Mouse (Mus musculus) hindbrain, embryonic 16.5 days (tissue): Measurements from ENCODE around the gene Slc25a35. TPM values are rescaled to one million over a fixed set of nuclear protein-coding genes. Genes with fewer than 3 reads are reported as not detected.
"Not testable (repeated sequence)": the region's sequence is repeated elsewhere in the genome, so short reads cannot be mapped to it uniquely, and the experiment has no call there.

Source experiments
- ATAC-seq: fragments of 200-750 bp; cut with Nextera tagmentation; 2 replicates; pipeline ENCODE4 v1.8.0; 2017; ENCODE audit warnings: moderate TSS enrichment, moderate library complexity
- H3K27ac ChIP-seq: fragments of 300-500 bp; sonication (generic); 2 replicates; pipeline ENCODE4 v1.5.1; 2014; ENCODE audit warnings: low read depth, mild to moderate bottlenecking, control low read depth, low read length, moderate library complexity
- H3K27me3 ChIP-seq: fragments of 300-500 bp; sonication (generic); replicated peaks from 2 replicates; pipeline ENCODE4 v1.6.1; 2014; ENCODE audit warnings: low read length; ENCODE audit not compliant: control insufficient read depth, insufficient read depth
- H3K36me3 ChIP-seq: fragments of 300-500 bp; sonication (generic); 2 replicates; pipeline ENCODE4 v1.6.1; 2014; ENCODE audit warnings: mild to moderate bottlenecking, low read length, moderate library complexity, mixed read lengths; ENCODE audit not compliant: control insufficient read depth, insufficient read depth
- H3K4me1 ChIP-seq: fragments of 300-500 bp; sonication (generic); 2 replicates; pipeline ENCODE4 v1.6.1; 2014; ENCODE audit warnings: low read depth, low read length; ENCODE audit not compliant: control insufficient read depth, insufficient read depth
- H3K4me2 ChIP-seq: fragments of 300-500 bp; sonication (generic); 2 replicates; pipeline ENCODE4 v1.6.1; 2014; ENCODE audit warnings: mild to moderate bottlenecking, low read length, control low read depth, moderate library complexity
- H3K4me3 ChIP-seq: fragments of 300-500 bp; sonication (generic); 2 replicates; pipeline ENCODE4 v1.5.1; 2014; ENCODE audit warnings: mild to moderate bottlenecking, low read length, control low read depth, moderate library complexity
- H3K9ac ChIP-seq: fragments of 300-500 bp; sonication (generic); 2 replicates; pipeline ENCODE4 v1.6.1; 2014; ENCODE audit warnings: low read depth, mild to moderate bottlenecking, control low read depth, low read length, moderate library complexity
- H3K9me3 ChIP-seq: fragments of 300-500 bp; sonication (generic); 2 replicates; pipeline ENCODE4 v1.6.1; 2014; ENCODE audit warnings: mild to moderate bottlenecking, low read length, moderate library complexity; ENCODE audit not compliant: control insufficient read depth
- WGBS: fragments of 180-500 bp; shearing (Covaris S2); extraction: QIAGEN DNeasy Blood & Tissue Kit; methylation state at CpG from one replicate; pipeline ENCODE4 v1.1.7; 2014; 5-methylcytosine and 5-hydroxymethylcytosine counted together
- polyA plus RNA-seq: library from polyadenylated mRNA; unstranded; fragments of >200 nt; fragmentation: Nextera tagmentation; extraction: Ambion mirVana; gene quantifications from 2 replicates; pipeline ENCODE4 v1.2.1, GENCODE M21; 2015

The Slc25a35 gene
- polyA plus RNA-seq = 2.3 and 3.4 TPM in 2 replicates

DNA sequence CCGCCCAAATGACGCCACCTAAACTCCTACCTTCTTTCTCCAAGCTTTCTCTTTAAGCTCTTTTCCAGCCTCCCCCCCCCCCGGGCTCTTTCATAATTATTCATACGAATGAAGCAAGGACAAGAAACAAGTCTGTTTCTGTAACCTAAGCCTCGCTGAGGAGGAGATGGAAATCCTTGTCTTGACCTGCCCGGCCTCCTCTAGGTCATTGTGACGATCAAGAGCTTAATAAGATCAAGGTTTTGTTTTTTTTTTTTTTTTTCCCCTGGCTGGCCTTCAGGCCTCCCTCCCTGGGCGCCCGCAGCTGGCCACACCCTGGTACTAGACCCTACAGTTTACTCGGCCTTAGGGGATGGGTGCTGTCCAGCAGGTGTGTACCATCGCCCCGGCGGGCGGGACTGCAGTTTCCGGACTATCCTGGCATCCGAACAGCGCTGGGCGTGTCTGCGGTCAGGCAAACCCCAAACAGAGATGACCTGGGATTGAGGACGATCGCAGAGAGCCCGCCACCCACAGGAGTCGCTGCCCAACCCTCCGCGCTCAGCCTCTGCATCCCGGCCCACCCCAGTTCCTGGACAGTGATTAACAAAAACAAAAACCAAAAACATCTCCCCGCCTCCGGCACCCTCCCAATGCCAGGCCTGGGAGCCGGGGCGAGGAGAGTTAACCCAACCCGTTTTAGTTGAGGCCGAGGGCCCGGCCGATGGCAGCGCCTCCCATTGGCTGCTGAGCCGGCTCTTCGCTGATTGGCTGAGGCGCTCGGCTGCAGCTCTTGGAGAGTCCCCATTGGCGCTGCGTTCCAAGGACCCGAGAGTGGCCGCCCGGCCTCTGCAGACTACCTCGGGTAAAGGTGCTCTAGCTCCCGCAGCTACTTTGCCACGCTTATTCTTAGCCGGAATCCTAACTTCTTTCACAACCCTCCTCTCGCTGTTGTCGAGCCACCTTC lies at the start of gene Slc25a35:
Gene Slc25a35 (plus strand): TSS at position 795 of the 946 bp plus-strand sequence.
- Histone ChIP-seq H3K9ac (peak within 1 kb of the TSS; percentile 79), H3K9me3 (no peaks in the 10 kb centered on the region), H3K27ac (peak within 1 kb of the TSS; percentile 77), H3K27me3 (no peaks in the 10 kb centered on the region), H3K4me1 (peaks cover 12% of the 10 kb centered on the region), H3K36me3 (no peaks in the 10 kb centered on the region), H3K4me2 (peak within 1 kb of the TSS; percentile 95), H3K4me3 (peak within 1 kb of the TSS; percentile 68)
- ATAC-seq = peak; percentile 97
- WGBS = under 1% methylated on average over 50 of the region's 50 CpGs

DNA sequence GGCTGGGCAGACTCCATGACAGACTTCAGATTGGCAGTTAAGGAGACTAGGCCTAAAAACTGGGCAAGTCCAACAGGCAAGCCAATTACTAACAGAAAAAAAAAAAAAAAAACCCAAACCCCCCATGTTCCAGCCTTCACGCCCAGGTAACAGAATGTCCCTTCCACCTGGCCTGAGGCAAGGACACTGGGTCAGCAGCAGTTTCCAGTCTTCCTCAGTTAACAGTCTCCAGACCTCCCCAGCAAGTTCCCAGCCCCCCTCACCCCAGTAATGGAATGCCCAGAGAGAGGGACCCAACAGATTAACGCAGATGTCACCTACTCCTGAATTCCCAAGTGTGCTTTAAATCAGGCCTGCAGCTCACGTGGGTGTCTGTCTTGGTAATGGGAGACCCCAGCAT lies 44.7 kb upstream of the Slc25a35 start:
- ATAC-seq = no peak
- no peaks in the 10 kb centered on the region for H3K9me3 ChIP-seq
- no peak overlapping the region for H3K9ac ChIP-seq
- H3K27ac ChIP-seq = no peak overlapping the region
- no peaks in the 10 kb centered on the region for H3K4me1 ChIP-seq
- no peak overlapping the region for H3K4me2 ChIP-seq
- no peak overlapping the region for H3K4me3 ChIP-seq
- 58% methylated on average over 3 of the region's 3 CpGs for WGBS
- no peaks in the 10 kb centered on the region for H3K36me3 ChIP-seq
- H3K27me3 ChIP-seq = no peaks in the 10 kb centered on the region; the same call in 1 of the 2 replicates

DNA sequence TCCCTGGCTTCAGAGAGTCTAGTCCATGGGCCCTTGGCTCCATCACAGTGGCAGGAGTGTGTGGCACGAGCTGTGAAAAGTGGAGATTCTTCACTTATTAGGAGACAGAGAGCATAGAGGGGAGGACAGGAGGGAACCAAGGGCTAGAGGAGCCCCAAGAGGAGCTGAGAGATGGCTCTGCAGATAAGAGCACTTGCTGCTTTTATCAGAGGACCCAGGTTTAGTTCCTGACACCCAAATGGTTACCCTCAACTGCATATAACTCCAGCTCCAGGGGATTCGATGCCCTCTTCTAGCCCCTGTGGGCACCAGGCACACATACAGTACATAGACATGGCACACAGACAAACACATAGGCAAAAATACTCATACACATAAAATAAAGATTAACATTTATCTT lies 43.2 kb upstream of the Slc25a35 start:
- H3K9ac ChIP-seq = no peak overlapping the region
- no peaks in the 10 kb centered on the region for H3K4me1 ChIP-seq
- H3K4me3 ChIP-seq = no peak overlapping the region
- no peak overlapping the region for H3K4me2 ChIP-seq
- no peak overlapping the region for H3K27ac ChIP-seq
- no peaks in the 10 kb centered on the region; the same call in 1 of the 2 replicates for H3K27me3 ChIP-seq
- no peaks in the 10 kb centered on the region for H3K36me3 ChIP-seq
- no peaks in the 10 kb centered on the region for H3K9me3 ChIP-seq
- 86% methylated on average over 2 of the region's 2 CpGs for WGBS
- ATAC-seq = no peak

DNA sequence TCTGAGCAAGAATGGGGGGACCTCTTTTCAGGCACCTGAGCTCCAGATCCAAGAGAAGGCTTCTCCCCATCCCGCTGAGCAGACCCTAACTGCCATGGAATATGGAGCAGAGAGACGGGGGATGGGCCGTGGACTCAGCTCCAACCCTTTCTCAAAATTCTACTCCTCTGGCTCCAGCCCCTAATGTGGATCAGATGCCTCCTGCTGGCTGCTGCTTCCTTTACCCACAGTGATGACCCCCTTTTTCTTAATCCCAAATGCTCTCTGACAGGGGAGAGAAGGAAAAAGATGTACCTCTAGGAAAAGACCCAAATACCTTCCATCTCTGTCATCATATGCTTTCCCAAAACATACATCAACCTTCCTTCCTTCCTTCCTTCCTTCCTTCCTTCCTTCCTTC lies 41.0 kb upstream of the Slc25a35 start, which contains the start of gene Odf4:
Gene Odf4 (minus strand): TSS at position 101 of the 400 bp plus-strand sequence.
- Histone ChIP-seq H3K27me3 (no peaks in the 10 kb centered on the region), H3K9me3 (no peaks in the 10 kb centered on the region), H3K27ac (no peak within 1 kb of the TSS), H3K36me3 (no peaks in the 10 kb centered on the region), H3K4me2 (no peak within 1 kb of the TSS), H3K9ac (no peak within 1 kb of the TSS), H3K4me1 (no peaks in the 10 kb centered on the region), H3K4me3 (no peak within 1 kb of the TSS)
- 79% methylated on average over 3 of the region's 3 CpGs for WGBS
- no peak for ATAC-seq

DNA sequence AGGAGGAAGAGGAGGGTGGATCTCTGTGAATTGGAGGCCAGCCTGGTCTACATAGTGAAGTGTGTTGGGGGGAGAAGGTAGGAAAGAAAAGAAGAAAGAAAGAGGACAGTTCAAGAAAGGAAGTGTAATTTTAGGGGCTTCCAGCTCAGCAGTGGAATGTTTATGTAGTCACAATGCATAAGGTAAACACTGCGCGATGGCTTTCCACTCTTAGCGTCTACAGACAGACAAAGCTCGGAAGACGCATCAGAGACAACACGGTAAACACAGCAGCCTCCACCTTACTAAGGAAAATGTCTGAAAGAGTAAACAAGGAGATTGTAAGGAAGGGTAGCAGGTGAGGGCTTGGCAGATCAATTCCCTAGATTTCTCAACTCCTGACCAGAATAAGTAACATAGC lies 38.0 kb upstream of the Slc25a35 start:
- no peak for ATAC-seq
- 87% methylated on average over 6 of the region's 6 CpGs for WGBS
- H3K36me3 ChIP-seq = no peaks in the 10 kb centered on the region

DNA sequence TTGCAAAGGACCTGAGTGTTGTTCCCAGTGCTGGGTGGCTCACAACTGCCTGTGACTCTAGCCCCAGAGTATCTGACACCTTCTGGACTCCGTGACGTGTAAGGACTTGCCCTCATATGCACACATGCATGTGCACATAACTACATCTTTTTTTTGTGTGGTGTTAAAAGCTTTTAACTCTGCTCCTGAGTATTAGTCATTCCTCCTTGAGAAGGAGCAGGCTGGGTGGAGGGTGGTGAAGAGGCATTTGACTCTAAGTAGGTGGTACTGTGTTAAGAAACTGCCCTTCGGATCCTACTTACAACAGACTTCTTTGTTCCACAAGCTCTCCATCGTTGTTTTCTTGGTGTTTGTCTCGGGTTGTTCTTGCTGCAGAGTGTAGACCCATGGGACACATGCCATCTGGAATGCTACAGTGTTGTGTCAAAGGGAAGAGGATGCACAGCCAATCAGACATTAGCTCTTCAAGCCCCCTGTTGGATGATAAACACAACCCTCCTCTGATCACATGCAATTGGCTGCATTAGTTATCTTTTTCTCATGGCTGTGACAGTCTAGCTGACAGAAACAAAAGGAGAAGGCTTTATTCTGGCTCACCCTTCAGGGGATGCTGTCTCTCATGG lies 33.9 kb upstream of the Slc25a35 start:
- 61% methylated on average over 5 of the region's 5 CpGs for WGBS
- peak; percentile 58 for ATAC-seq
- Histone ChIP-seq H3K4me3 (no peak overlapping the region), H3K4me2 (no peak overlapping the region), H3K27me3 (no peaks in the 10 kb centered on the region), H3K27ac (no peak overlapping the region), H3K9ac (no peak overlapping the region), H3K4me1 (no peaks in the 10 kb centered on the region), H3K9me3 (no peaks in the 10 kb centered on the region), H3K36me3 (no peaks in the 10 kb centered on the region)

More for the DNA sequence above, 38.0 kb upstream of the Slc25a35 start:
- no peaks in the 10 kb centered on the region for H3K27me3 ChIP-seq
- no peak overlapping the region for H3K4me3 ChIP-seq
- no peak overlapping the region for H3K4me2 ChIP-seq
- no peaks in the 10 kb centered on the region for H3K4me1 ChIP-seq
- no peak overlapping the region for H3K9ac ChIP-seq
- H3K27ac ChIP-seq = no peak overlapping the region
- no peaks in the 10 kb centered on the region for H3K9me3 ChIP-seq

DNA sequence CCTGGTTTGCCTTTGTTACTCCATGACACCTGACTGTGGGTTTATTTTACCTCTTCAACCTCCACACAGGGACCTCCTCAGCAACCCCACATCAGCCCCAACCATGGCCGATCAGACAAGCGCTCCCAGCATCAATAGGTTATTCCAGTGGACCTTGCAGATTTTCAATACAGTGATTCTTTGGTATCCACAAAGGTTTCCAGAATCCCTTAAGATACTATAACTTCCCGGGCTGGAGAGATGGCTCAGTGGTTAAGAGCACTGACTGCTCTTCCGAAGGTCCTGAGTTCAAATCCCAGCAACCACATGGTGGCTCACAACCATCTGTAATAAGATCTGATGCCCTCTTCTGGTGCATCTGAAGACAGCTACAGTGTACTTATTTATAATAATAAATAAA lies 31.0 kb upstream of the Slc25a35 start:
- not testable (repeated sequence) for H3K36me3 ChIP-seq, H3K9ac ChIP-seq, ATAC-seq, H3K27ac ChIP-seq, H3K9me3 ChIP-seq, H3K4me2 ChIP-seq, H3K4me1 ChIP-seq, H3K27me3 ChIP-seq, H3K4me3 ChIP-seq
- WGBS = 97% methylated on average over 4 of the region's 4 CpGs

DNA sequence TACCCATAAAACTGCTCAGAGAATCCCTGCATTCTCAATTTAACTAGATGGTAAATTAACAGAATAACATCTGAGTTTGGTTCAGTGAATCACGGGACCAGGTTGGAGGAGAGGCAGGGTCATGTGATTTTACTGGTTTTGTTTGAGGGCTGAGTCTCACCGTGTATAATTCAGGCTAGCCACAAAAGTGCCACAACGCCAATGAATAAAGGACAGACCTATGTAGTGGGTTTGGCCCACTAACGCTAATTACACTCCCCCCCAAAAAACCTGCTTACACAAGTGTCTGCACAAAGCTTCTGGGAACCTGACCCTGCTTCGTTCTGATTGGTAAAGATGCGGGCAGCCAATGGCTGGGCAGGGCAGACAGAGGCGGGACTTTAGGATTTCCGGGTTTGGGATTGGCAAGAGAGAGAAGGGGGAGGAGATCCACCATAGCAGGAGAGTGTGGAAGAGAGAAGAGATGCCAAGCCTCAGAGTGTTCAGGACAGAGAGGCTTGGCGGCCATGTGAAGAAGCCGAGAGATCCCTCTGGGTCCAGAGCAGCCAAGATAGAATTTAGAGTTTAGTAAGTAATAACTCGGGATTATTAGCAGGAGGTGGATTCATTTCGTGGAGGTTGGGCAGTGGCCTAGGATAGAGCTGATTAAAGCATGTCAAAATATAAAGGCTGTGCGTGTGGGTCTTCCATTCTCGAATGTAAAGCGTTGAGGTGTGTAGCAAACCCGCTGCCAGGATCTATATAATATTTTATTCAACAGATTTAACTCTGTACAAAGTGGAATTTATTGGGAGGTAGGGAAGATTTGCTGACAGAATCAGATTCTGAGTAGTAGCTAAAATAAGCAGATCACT lies 28.3 kb upstream of the Slc25a35 start:
- Histone ChIP-seq H3K27me3 (no peaks in the 10 kb centered on the region), H3K4me1 (peaks cover 4% of the 10 kb centered on the region), H3K27ac (peak overlapping the region; percentile 76), H3K4me3 (peak overlapping the region; percentile 49), H3K9ac (peak overlapping the region; percentile 68), H3K9me3 (no peaks in the 10 kb centered on the region), H3K4me2 (peak overlapping the region; percentile 61), H3K36me3 (no peaks in the 10 kb centered on the region)
- WGBS = 2% methylated on average over 16 of the region's 16 CpGs
- peak; percentile 99 for ATAC-seq
